Mouse (Mus musculus): ENCODE data around the gene Gm49403. TPM values are rescaled to one million over a fixed set of nuclear protein-coding genes. Genes with fewer than 3 reads are reported as not detected.
"Not testable (repeated sequence)": the region's sequence is repeated elsewhere in the genome, so short reads cannot be mapped to it uniquely, and the experiment has no call there.

The Gm49403 gene
- polyA plus RNA-seq, 1 experiment, result not detected

DNA sequence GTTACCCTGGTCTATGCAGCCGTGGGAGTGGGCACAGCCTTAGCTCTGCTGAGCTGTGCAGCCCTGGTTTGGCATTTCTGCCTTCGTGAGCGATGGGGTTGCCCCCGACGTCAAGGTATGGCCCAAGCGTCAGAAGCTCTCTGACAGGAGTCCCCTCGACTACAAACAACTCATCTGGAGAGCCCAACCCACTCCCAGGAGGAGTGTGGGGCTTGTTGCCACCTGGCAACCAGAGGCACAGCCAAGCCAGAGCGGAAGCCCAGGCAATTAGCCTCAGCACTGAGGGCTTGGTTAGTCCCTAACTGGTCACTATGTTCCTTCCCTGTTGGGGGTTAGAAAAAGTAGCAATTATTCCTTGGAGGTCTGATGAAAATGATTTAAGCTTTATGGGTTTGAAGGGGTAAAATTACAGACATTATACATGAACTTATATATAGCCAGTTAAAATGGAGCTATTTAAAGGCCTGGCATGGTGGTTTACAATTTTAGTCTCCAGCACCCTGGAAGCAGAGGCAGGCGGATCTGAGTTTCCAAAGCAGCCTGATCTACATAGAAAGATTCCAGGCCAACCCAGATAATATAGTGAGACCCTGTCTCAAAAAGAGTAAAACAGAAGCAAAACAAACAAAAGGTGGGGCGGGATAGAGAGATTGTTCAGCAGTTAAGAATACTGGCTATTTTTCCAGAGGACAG is 31.3 kb upstream of the Gm49403 start:
- no peaks in the 10 kb centered on the region for H3K4me1 ChIP-seq (ENCODE audit: control insufficient read depth, insufficient read depth, low read length)
- no peak for TF ChIP-seq CTCF (conservative IDR thresholded peaks at IDR 0.05; ENCODE audit: insufficient read depth, insufficient read length, low read depth, low read length)
- no peak for TF ChIP-seq POLR2A (IDR thresholded peaks at IDR 0.05; ENCODE audit: low read depth, low read length)
- no peaks in the 10 kb centered on the region for H3K27me3 ChIP-seq (replicated peaks; ENCODE audit: control insufficient read depth, insufficient read depth, low read length)
- no peaks in the 10 kb centered on the region for H3K36me3 ChIP-seq (ENCODE audit: control insufficient read depth, insufficient read depth, low read length)
- DNase-seq, result no peak
- 67% methylated on average over 10 of the region's 10 CpGs for WGBS
- no peak overlapping the region for H3K4me3 ChIP-seq (ENCODE audit: insufficient read depth, low read depth, low read length)
- H3K27ac ChIP-seq (ENCODE audit: insufficient read depth, low read depth, low read length), result no peak overlapping the region

DNA sequence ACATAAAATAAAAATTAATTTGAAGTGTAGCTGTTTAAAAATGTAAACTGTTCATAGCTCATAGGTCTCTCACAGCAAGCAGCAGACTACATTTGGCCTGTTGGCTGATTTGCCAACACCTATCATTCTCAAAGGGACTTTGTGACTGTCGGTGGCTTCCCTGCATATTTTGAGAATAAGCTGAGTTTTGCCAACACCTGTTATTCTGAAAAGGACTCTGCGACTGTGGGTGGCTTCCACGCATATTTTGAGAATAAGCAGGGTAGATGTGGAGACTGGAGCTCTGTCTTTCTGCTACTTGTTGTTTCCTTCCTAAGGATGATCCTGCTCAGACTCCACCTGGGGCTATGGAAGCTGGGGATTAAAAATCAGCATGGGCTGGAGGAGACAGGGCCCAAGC is 30.6 kb upstream of the Gm49403 start:
- 76% methylated on average over 3 of the region's 3 CpGs for WGBS
- no peak for DNase-seq
- no peaks in the 10 kb centered on the region for H3K36me3 ChIP-seq (ENCODE audit: control insufficient read depth, insufficient read depth, low read length)
- no peak overlapping the region for H3K4me3 ChIP-seq (ENCODE audit: insufficient read depth, low read depth, low read length)
- H3K27ac ChIP-seq (ENCODE audit: insufficient read depth, low read depth, low read length), result no peak overlapping the region
- TF ChIP-seq POLR2A (IDR thresholded peaks at IDR 0.05; ENCODE audit: low read depth, low read length) (no peak), CTCF (conservative IDR thresholded peaks at IDR 0.05; ENCODE audit: insufficient read depth, insufficient read length, low read depth, low read length) (no peak)
- no peaks in the 10 kb centered on the region for H3K4me1 ChIP-seq (ENCODE audit: control insufficient read depth, insufficient read depth, low read length)
- no peaks in the 10 kb centered on the region for H3K27me3 ChIP-seq (replicated peaks; ENCODE audit: control insufficient read depth, insufficient read depth, low read length)

DNA sequence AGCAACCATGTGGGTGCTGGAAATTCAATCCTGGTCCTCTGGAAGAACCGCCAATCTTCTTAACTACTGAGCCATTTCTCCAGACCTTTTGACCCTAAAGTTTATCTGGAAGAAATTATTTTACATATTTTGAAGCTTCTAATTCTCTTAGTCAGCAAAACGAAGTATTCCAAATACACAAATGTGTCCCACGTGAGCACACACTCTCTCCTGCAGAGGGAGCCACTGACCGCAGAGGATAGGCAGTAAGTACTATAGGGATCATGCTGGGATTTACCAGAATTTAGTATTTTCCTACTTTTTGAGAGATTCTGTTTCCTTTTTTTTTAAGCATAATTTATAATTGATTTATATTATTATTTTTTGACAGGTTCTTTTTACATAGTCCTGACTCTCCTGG is 26.0 kb upstream of the Gm49403 start:
- H3K27ac ChIP-seq (ENCODE audit: insufficient read depth, low read depth, low read length), result no peak overlapping the region
- no peak overlapping the region for H3K4me3 ChIP-seq (ENCODE audit: insufficient read depth, low read depth, low read length)
- H3K36me3 ChIP-seq (ENCODE audit: control insufficient read depth, insufficient read depth, low read length), result no peaks in the 10 kb centered on the region
- 26% methylated on average over 4 of the region's 4 CpGs for WGBS
- no peaks in the 10 kb centered on the region for H3K4me1 ChIP-seq (ENCODE audit: control insufficient read depth, insufficient read depth, low read length)
- DNase-seq, result peak; percentile 66
- peak; percentile 86 for TF ChIP-seq CTCF (conservative IDR thresholded peaks at IDR 0.05; ENCODE audit: insufficient read depth, insufficient read length, low read depth, low read length)
- no peak for TF ChIP-seq POLR2A (IDR thresholded peaks at IDR 0.05; ENCODE audit: low read depth, low read length)
- no peaks in the 10 kb centered on the region for H3K27me3 ChIP-seq (replicated peaks; ENCODE audit: control insufficient read depth, insufficient read depth, low read length)

DNA sequence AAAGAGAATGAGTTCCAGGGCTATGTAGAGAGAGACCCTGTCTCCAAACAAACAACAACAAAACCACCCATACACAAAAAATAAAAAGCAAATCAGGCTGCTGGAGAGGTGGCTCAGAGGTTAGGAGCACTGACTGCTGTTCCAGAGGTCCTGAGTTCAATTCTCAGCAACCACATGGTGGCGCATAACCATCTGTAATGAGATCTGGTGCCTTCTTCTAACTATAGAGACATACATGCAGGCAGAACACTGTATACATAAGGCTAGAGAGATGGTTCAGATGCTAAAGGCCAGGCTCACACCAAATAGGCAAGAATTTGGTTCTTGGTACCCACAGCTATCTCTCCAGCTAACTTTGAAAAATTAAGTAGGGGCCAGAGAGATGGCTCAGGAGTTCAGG is 24.7 kb upstream of the Gm49403 start:
- Histone ChIP-seq H3K27ac (ENCODE audit: insufficient read depth, low read depth, low read length) (no peak overlapping the region), H3K36me3 (ENCODE audit: control insufficient read depth, insufficient read depth, low read length) (no peaks in the 10 kb centered on the region), H3K27me3 (replicated peaks; ENCODE audit: control insufficient read depth, insufficient read depth, low read length) (no peaks in the 10 kb centered on the region), H3K4me3 (ENCODE audit: insufficient read depth, low read depth, low read length) (no peak overlapping the region), H3K4me1 (ENCODE audit: control insufficient read depth, insufficient read depth, low read length) (no peaks in the 10 kb centered on the region)
- TF ChIP-seq POLR2A (IDR thresholded peaks at IDR 0.05; ENCODE audit: low read depth, low read length) (no peak), CTCF (conservative IDR thresholded peaks at IDR 0.05; ENCODE audit: insufficient read depth, insufficient read length, low read depth, low read length) (peak; percentile 35; the same call in 1 of the 2 replicates)
- WGBS, result 27% methylated on average over 1 of the region's 1 CpGs
- DNase-seq, result peak; percentile 47

DNA sequence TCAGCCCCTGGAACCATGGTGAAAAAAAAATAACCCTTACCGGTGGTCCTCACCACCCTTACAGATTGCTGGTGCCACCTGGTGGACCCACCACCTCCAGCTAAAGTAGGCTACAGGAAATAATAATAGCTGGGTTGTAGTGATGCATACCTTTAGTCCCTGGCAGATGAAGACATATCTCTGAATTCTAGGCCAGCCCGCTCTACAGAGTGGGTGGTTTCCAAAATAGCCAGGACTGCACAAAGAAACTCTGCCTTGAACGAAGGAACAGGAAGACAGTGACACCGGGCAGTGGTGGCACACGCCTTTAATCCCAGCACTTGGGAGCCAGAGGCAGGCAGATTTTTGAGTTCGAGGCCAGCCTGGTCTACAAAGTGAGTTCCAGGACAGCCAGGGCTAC is 19.5 kb upstream of the Gm49403 start:
- DNase-seq, result no peak
- no peak overlapping the region for H3K27ac ChIP-seq (ENCODE audit: insufficient read depth, low read depth, low read length)
- no peaks in the 10 kb centered on the region for H3K36me3 ChIP-seq (ENCODE audit: control insufficient read depth, insufficient read depth, low read length)
- no peaks in the 10 kb centered on the region for H3K27me3 ChIP-seq (replicated peaks; ENCODE audit: control insufficient read depth, insufficient read depth, low read length)
- no peaks in the 10 kb centered on the region for H3K4me1 ChIP-seq (ENCODE audit: control insufficient read depth, insufficient read depth, low read length)
- no peak overlapping the region for H3K4me3 ChIP-seq (ENCODE audit: insufficient read depth, low read depth, low read length)
- no peak for TF ChIP-seq POLR2A (IDR thresholded peaks at IDR 0.05; ENCODE audit: low read depth, low read length)
- TF ChIP-seq CTCF (conservative IDR thresholded peaks at IDR 0.05; ENCODE audit: insufficient read depth, insufficient read length, low read depth, low read length), result no peak
- WGBS, result 83% methylated on average over 6 of the region's 6 CpGs

DNA sequence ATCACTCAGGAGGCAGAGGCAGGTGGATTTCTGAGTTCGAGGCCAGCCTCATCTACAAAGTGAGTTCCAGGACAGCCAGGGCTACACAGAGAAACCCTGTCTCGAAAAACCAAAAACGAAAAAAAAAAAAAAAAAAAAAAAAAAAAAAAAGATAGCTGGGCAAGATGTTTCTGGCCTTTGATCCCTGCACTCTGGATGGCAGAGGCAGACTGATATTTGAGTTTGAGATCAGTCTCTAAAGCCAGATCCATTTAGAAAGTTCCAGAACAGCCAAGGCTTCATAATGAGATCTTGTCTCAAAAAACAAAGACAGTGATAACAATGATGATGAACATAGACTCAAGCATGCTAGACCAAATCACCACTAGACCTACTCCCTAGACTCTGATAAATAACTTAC is 13.3 kb upstream of the Gm49403 start:
- H3K27me3 ChIP-seq (replicated peaks; ENCODE audit: control insufficient read depth, insufficient read depth, low read length); H3K4me3 ChIP-seq (ENCODE audit: insufficient read depth, low read depth, low read length): not testable (repeated sequence)

DNA sequence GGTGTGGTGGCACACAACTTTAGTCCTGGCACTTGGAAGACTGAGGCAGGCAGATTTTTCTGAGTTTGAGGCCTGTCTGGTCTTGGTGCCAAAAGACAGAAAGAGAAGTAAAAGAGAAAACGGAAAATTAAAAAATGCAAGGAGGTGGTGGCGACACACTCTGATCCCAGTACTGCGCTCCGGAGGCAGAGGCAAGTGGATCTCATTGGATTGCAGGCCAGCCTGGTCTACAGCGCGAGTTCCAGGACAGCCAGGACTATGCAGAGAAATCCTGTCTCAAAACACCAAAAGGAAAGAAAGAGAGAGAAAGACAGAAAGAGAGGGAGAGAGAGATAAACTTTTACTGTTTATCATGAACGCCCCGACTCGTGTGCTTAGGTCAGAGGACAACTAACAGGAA is 12.9 kb upstream of the Gm49403 start:
- H3K27me3 ChIP-seq (replicated peaks; ENCODE audit: control insufficient read depth, insufficient read depth, low read length), result no peaks in the 10 kb centered on the region
- TF ChIP-seq POLR2A (IDR thresholded peaks at IDR 0.05; ENCODE audit: low read depth, low read length) (no peak), CTCF (conservative IDR thresholded peaks at IDR 0.05; ENCODE audit: insufficient read depth, insufficient read length, low read depth, low read length) (no peak)
- peaks cover 2% of the 10 kb centered on the region; the same call in 1 of the 2 replicates for H3K36me3 ChIP-seq (ENCODE audit: control insufficient read depth, insufficient read depth, low read length)
- H3K27ac ChIP-seq (ENCODE audit: insufficient read depth, low read depth, low read length), result peak overlapping the region; percentile 63
- WGBS, result 34% methylated on average over 9 of the region's 9 CpGs
- no peak for DNase-seq
- H3K4me3 ChIP-seq (ENCODE audit: insufficient read depth, low read depth, low read length), result peak overlapping the region; percentile 59
- peaks cover 4% of the 10 kb centered on the region; the same call in 1 of the 2 replicates for H3K4me1 ChIP-seq (ENCODE audit: control insufficient read depth, insufficient read depth, low read length)

More for the DNA sequence above, 13.3 kb upstream of the Gm49403 start:
- not testable (repeated sequence) for H3K36me3 ChIP-seq (ENCODE audit: control insufficient read depth, insufficient read depth, low read length); H3K27ac ChIP-seq (ENCODE audit: insufficient read depth, low read depth, low read length); H3K4me1 ChIP-seq (ENCODE audit: control insufficient read depth, insufficient read depth, low read length); DNase-seq
- WGBS, result 67% methylated on average over 3 of the region's 3 CpGs

Data from kidney, adult 2 months (tissue).